Mouse (Mus musculus) adrenal gland, adult 10 weeks (tissue): Measurements from ENCODE around the gene Sytl1. TPM values are rescaled to one million over a fixed set of nuclear protein-coding genes. Genes with fewer than 3 reads are reported as not detected.

Source experiments
- polyA plus RNA-seq: library from polyadenylated mRNA; stranded (reverse); fragments of 350-450 nt; fragmentation: Illumina TruSeq; extraction: RNeasy Lipid Tissue Mini Kit (QIAGEN cat#74804); gene quantifications from one replicate; pipeline ENCODE4 v1.2.3, GENCODE M21; 2014; ENCODE audit warnings: low read depth, low replicate concordance

Sytl1 gene
- polyA plus RNA-seq, result not detected

GRCm38 (mm10) chr4:133262882-133263281 is at the start of gene Sytl1:
Gene Sytl1, minus strand, starts transcription at chr4:133263113.

GRCm38 (mm10) chr4:133277104-133278026 is 14.5 kb upstream of the Sytl1 start, which contains the start of gene Tmem222:
Gene Tmem222, minus strand, starts transcription at chr4:133277792.

GRCm38 (mm10) chr4:133240490-133240921 is 22.4 kb downstream of the Sytl1 start, which contains the start of gene Map3k6:
Gene Map3k6, plus strand, starts transcription at chr4:133240818.

GRCm38 (mm10) chr4:133211751-133212561 is 51.0 kb downstream of the Sytl1 start, which contains the start of the genes Cd164l2 and Gpr3:
Gene Cd164l2, plus strand, starts transcription at chr4:133212131.
Gene Gpr3, minus strand, starts transcription at chr4:133212536.

Other genes starting within 250 kb of the Sytl1 start
- 124 TPM for gene Wasf2, start 132.6 kb downstream of the Sytl1 start, polyA plus RNA-seq
- gene Cd164l2, start 51.0 kb downstream of the Sytl1 start, polyA plus RNA-seq, result not detected
- gene Gpr3, start 50.6 kb downstream of the Sytl1 start, polyA plus RNA-seq, result not detected
- gene Map3k6, start 22.3 kb downstream of the Sytl1 start, polyA plus RNA-seq, result 1.0 TPM
- 2.5 TPM for gene Tmem222, start 14.7 kb upstream of the Sytl1 start, polyA plus RNA-seq
- gene Wdtc1, start 90.4 kb upstream of the Sytl1 start, polyA plus RNA-seq, result 2.6 TPM
- 3.6 TPM for gene Slc9a1, start 106.6 kb upstream of the Sytl1 start, polyA plus RNA-seq
- not detected for gene Tent5b, start 217.0 kb upstream of the Sytl1 start, polyA plus RNA-seq
- gene Trnp1, start 235.4 kb upstream of the Sytl1 start, polyA plus RNA-seq, result 0.52 TPM